Mouse (Mus musculus): ENCODE data around the gene Eif4g1. TPM values are rescaled to one million over a fixed set of nuclear protein-coding genes. Genes with fewer than 3 reads are reported as not detected.

The Eif4g1 gene
- total RNA-seq, 2 experiments from 2014 or later, result 388 to 397 TPM

Other genes starting within 250 kb of the Eif4g1 start
- gene Abcc5, start 241.9 kb upstream of the Eif4g1 start, total RNA-seq (2021), result 10 to 100 TPM; 30.6 to 34.8 TPM
- 10 to 100 TPM; 52.4 to 59.1 TPM for gene Eif2b5, start 169.5 kb upstream of the Eif4g1 start, total RNA-seq (2021)
- gene Dvl3, start 151.3 kb upstream of the Eif4g1 start, total RNA-seq (2021), result 10 to 100 TPM; 44.9 to 46.8 TPM
- gene Ap2m1, start 132.8 kb upstream of the Eif4g1 start, total RNA-seq (2021), result 100 to 1,000 TPM; 201 to 215 TPM
- 10 to 100 TPM; 64.9 to 69.4 TPM for gene Abcf3, start 119.7 kb upstream of the Eif4g1 start, total RNA-seq (2021)
- gene Vwa5b2, start 78.8 kb upstream of the Eif4g1 start, total RNA-seq (2021), result under 1 TPM; 0.20 to 0.23 TPM
- gene Eef1akmt4, start 56.7 kb upstream of the Eif4g1 start, total RNA-seq (2021), result 1 to 10 TPM; 5.6 to 6.4 TPM
- gene Gm49333, start 56.7 kb upstream of the Eif4g1 start, total RNA-seq (2021), result under 1 TPM in 1 of 2 experiments, not detected in 1; 0.16 TPM
- 10 to 100 TPM; 11.5 to 12.1 TPM for gene Alg3, start 56.6 kb upstream of the Eif4g1 start, total RNA-seq (2021)
- under 1 TPM; 0.65 to 0.73 TPM for gene Camk2n2, start 47.0 kb upstream of the Eif4g1 start, total RNA-seq (2021)
- under 1 TPM; 0.56 to 0.57 TPM for gene Ece2, start 38.5 kb upstream of the Eif4g1 start, total RNA-seq (2021)
- 100 to 1,000 TPM; 190 to 201 TPM for gene Psmd2, start 16.7 kb upstream of the Eif4g1 start, total RNA-seq (2021)
- gene Fam131a, start 24.9 kb downstream of the Eif4g1 start, total RNA-seq (2021), result 10 to 100 TPM; 28.3 to 31.4 TPM
- 10 to 100 TPM in 1 of 2 experiments, 1 to 10 TPM in 1; 9.0 to 10.5 TPM for gene Polr2h, start 49.4 kb downstream of the Eif4g1 start, total RNA-seq (2021)
- 1 to 10 TPM; 1.5 to 2.1 TPM for gene Clcn2, start 49.4 kb downstream of the Eif4g1 start, total RNA-seq (2021)
- gene Chrd, start 64.8 kb downstream of the Eif4g1 start, total RNA-seq (2021), result 1 to 10 TPM; 2.0 to 2.7 TPM
- under 1 TPM in 1 of 2 experiments, not detected in 1; 0.50 TPM for gene Thpo, start 66.2 kb downstream of the Eif4g1 start, total RNA-seq (2021)

All from heart, postnatal 25 days (tissue).